Mouse (Mus musculus) embryonic facial prominence, embryonic 10.5 days (tissue): ENCODE data around the gene Olfr298. TPM values are rescaled to one million over a fixed set of nuclear protein-coding genes. Genes with fewer than 3 reads are reported as not detected.

ENCODE experiments used
- DNase-seq: peaks from one replicate; pipeline ENCODE4 v3.0.0-alpha.2; 2017; ENCODE audit warnings: low spot score
- H3K27ac ChIP-seq: fragments of 300-500 bp; sonication (generic); replicated peaks from 2 replicates; pipeline ENCODE4 v1.5.1; 2016; ENCODE audit warnings: mild to moderate bottlenecking
- H3K27me3 ChIP-seq: fragments of 300-500 bp; sonication (generic); replicated peaks from 2 replicates; pipeline ENCODE4 v1.6.1; 2016; ENCODE audit warnings: low read depth, mild to moderate bottlenecking; ENCODE audit not compliant: poor library complexity, severe bottlenecking
- H3K36me3 ChIP-seq: fragments of 300-500 bp; sonication (generic); replicated peaks from 2 replicates; pipeline ENCODE4 v1.6.1; 2016; ENCODE audit warnings: mild to moderate bottlenecking, moderate library complexity
- H3K4me1 ChIP-seq: fragments of 300-500 bp; sonication (generic); 2 replicates; pipeline ENCODE4 v1.6.1; 2016
- H3K4me3 ChIP-seq: fragments of 300-500 bp; sonication (generic); 2 replicates; pipeline ENCODE4 v1.5.1; 2016; ENCODE audit warnings: mild to moderate bottlenecking, moderate library complexity
- H3K9me3 ChIP-seq: fragments of 300-500 bp; sonication (generic); 2 replicates; pipeline ENCODE4 v1.6.1; 2016; ENCODE audit warnings: mild to moderate bottlenecking
- WGBS: fragments of 180-500 bp; shearing (Covaris S2); methylation state at CpG from one replicate; pipeline ENCODE4 v1.1.7; 2016; 5-methylcytosine and 5-hydroxymethylcytosine counted together
- polyA plus RNA-seq: library from polyadenylated mRNA; unstranded; fragments of >200 nt; fragmentation: Nextera tagmentation; extraction: Ambion mirVana; gene quantifications from 2 replicates; pipeline ENCODE4 v1.2.1, GENCODE M21; 2016

Gene Olfr298
- polyA plus RNA-seq, result not detected in 2 replicates

DNA sequence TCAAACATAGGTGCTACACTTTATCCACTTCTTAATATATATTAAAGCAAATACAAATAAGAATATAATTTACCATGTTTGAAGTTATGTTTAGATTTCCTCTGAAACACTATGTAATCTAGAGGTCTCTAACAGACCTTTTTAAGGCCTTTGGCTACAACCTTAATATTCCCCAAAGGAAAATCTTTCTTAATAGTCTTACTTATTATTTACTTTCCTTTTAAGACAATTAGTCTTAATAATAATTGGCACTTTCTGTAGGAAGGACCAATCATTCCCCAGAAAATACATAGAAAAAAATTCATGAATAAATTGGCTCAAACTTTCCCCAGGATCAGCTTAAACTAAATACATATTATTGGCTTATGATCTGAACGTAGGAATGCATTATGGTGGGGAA is at the start of gene Olfr298:
TSS of gene Olfr298 (minus strand) at position 101 of the 400 bp plus-strand sequence.
- no peaks in the 10 kb centered on the region for H3K27me3 ChIP-seq
- 79% methylated on average over 1 of the region's 1 CpGs for WGBS

DNA sequence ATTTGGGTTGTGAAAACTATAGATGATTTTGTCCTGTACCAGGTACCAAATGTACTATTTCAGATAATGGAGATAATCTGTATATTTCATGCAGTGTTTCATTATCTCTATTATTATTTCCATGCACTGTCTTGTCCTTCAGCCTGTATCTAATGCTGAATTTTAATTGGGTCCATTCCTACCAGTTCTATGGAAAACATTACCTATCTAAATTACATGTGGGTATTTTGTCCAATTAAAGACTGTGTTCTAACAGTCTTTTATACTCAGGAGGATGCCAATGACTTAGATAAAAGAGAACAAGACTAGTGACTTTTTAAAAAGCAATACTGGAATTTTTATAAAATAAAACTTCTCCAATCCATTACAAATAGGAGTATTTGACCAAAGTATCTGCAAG is 27.4 kb upstream of the Olfr298 start, which contains the start of gene Olfr297:
TSS of gene Olfr297 (plus strand) at position 301 of the 400 bp plus-strand sequence.
- Histone ChIP-seq H3K9me3 (no peaks in the 10 kb centered on the region), H3K36me3 (no peaks in the 10 kb centered on the region), H3K27ac (no peak within 1 kb of the TSS), H3K4me1 (no peaks in the 10 kb centered on the region), H3K4me3 (no peak within 1 kb of the TSS), H3K27me3 (no peaks in the 10 kb centered on the region)
- no peak for DNase-seq

More for the DNA sequence above, at the start of gene Olfr298:
- Histone ChIP-seq H3K36me3 (no peaks in the 10 kb centered on the region), H3K4me3 (no peak within 1 kb of the TSS), H3K27ac (no peak within 1 kb of the TSS), H3K4me1 (no peaks in the 10 kb centered on the region), H3K9me3 (no peaks in the 10 kb centered on the region)
- no peak for DNase-seq

DNA sequence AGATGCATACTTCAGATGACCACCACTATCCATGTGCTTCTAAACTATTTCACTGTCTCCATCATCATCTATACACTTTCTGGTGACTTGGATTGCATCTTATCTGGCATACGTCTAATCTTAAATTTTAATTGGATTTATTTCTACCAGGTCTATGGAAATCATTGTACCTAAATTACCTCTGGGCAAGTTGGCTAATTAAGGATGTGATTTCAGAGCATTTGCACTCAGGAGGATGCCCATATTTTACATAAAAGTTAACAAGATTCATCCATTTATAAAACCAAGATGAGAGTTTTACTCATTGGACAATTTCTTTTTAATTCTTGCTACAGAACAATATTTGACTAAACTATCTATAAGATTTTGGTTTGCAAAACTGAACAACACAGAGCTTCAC is 32.7 kb downstream of the Olfr298 start, which contains the start of gene Olfr299:
TSS of gene Olfr299 (plus strand) at position 301 of the 400 bp plus-strand sequence.
- Histone ChIP-seq H3K4me1 (no peaks in the 10 kb centered on the region), H3K27ac (no peak within 1 kb of the TSS), H3K27me3 (no peaks in the 10 kb centered on the region), H3K4me3 (no peak within 1 kb of the TSS), H3K9me3 (no peaks in the 10 kb centered on the region), H3K36me3 (no peaks in the 10 kb centered on the region)
- WGBS, result 89% methylated on average over 1 of the region's 1 CpGs
- DNase-seq, result no peak

Other genes starting within 250 kb of the Olfr298 start
- not detected in 2 replicates for gene Vmn2r76, start 246.2 kb downstream of the Olfr298 start, polyA plus RNA-seq
- not detected in 2 replicates for gene Olfr310, start 215.3 kb downstream of the Olfr298 start, polyA plus RNA-seq
- gene Olfr309, start 178.8 kb downstream of the Olfr298 start, polyA plus RNA-seq, result not detected in 2 replicates
- not detected in 2 replicates for gene Olfr308, start 166.9 kb downstream of the Olfr298 start, polyA plus RNA-seq
- not detected in 2 replicates for gene Olfr307, start 154.9 kb downstream of the Olfr298 start, polyA plus RNA-seq
- not detected in 2 replicates for gene Olfr305, start 125.6 kb downstream of the Olfr298 start, polyA plus RNA-seq
- gene Olfr304, start 105.8 kb downstream of the Olfr298 start, polyA plus RNA-seq, result not detected in 2 replicates
- gene Olfr303, start 94.7 kb downstream of the Olfr298 start, polyA plus RNA-seq, result not detected in 2 replicates
- gene Olfr301, start 88.6 kb downstream of the Olfr298 start, polyA plus RNA-seq, result not detected in 2 replicates
- gene Olfr299, start 32.6 kb downstream of the Olfr298 start, polyA plus RNA-seq, result not detected in 2 replicates
- not detected in 2 replicates for gene Olfr297, start 27.5 kb upstream of the Olfr298 start, polyA plus RNA-seq
- not detected in 2 replicates for gene Olfr295, start 91.4 kb upstream of the Olfr298 start, polyA plus RNA-seq
- not detected in 2 replicates for gene Olfr294, start 124.2 kb upstream of the Olfr298 start, polyA plus RNA-seq
- not detected in 2 replicates for gene Olfr293, start 156.6 kb upstream of the Olfr298 start, polyA plus RNA-seq
- gene Olfr292, start 195.8 kb upstream of the Olfr298 start, polyA plus RNA-seq, result not detected in 2 replicates